Mouse (Mus musculus) embryonic facial prominence, embryonic 12.5 days (tissue): ENCODE data around the gene 2610028H24Rik. TPM values are rescaled to one million over a fixed set of nuclear protein-coding genes. Genes with fewer than 3 reads are reported as not detected.

Experiments used
- ATAC-seq: fragments of 200-750 bp; cut with Nextera tagmentation; 2 replicates; pipeline ENCODE4 v1.8.0; 2017; ENCODE audit not compliant: insufficient number of reproducible peaks, insufficient read depth, low FRiP score, low TSS enrichment
- H3K27ac ChIP-seq: fragments of 300-500 bp; sonication (generic); 2 replicates; pipeline ENCODE4 v1.5.1; 2016; ENCODE audit warnings: mild to moderate bottlenecking
- H3K27me3 ChIP-seq: fragments of 300-500 bp; sonication (generic); 2 replicates; pipeline ENCODE4 v1.6.1; 2016; ENCODE audit warnings: mild to moderate bottlenecking, moderate library complexity
- H3K36me3 ChIP-seq: fragments of 300-500 bp; sonication (generic); 2 replicates; pipeline ENCODE4 v1.6.1; 2016; ENCODE audit warnings: mild to moderate bottlenecking
- H3K4me1 ChIP-seq: fragments of 300-500 bp; sonication (generic); 2 replicates; pipeline ENCODE4 v1.6.1; 2016
- H3K4me2 ChIP-seq: fragments of 300-500 bp; sonication (generic); replicated peaks from 2 replicates; pipeline ENCODE4 v1.6.1; 2016; ENCODE audit warnings: mild to moderate bottlenecking, moderate library complexity
- H3K4me3 ChIP-seq: fragments of 300-500 bp; sonication (generic); 2 replicates; pipeline ENCODE4 v1.5.1; 2016; ENCODE audit warnings: mild to moderate bottlenecking
- H3K9ac ChIP-seq: fragments of 300-500 bp; sonication (generic); 2 replicates; pipeline ENCODE4 v1.6.1; 2016; ENCODE audit warnings: mild to moderate bottlenecking, moderate library complexity
- H3K9me3 ChIP-seq: fragments of 300-500 bp; sonication (generic); 2 replicates; pipeline ENCODE4 v1.6.1; 2016; ENCODE audit warnings: mild to moderate bottlenecking, moderate library complexity
- WGBS: fragments of 180-500 bp; shearing (Covaris S2); methylation state at CpG from one replicate; pipeline ENCODE4 v1.1.7; 2016; 5-methylcytosine and 5-hydroxymethylcytosine counted together
- polyA plus RNA-seq: library from polyadenylated mRNA; unstranded; fragments of >200 nt; fragmentation: Nextera tagmentation; extraction: Ambion mirVana; gene quantifications from 2 replicates; pipeline ENCODE4 v1.2.1, GENCODE M21; 2016

The 2610028H24Rik gene
- polyA plus RNA-seq, 1 experiment from 2014 or later = not detected

DNA sequence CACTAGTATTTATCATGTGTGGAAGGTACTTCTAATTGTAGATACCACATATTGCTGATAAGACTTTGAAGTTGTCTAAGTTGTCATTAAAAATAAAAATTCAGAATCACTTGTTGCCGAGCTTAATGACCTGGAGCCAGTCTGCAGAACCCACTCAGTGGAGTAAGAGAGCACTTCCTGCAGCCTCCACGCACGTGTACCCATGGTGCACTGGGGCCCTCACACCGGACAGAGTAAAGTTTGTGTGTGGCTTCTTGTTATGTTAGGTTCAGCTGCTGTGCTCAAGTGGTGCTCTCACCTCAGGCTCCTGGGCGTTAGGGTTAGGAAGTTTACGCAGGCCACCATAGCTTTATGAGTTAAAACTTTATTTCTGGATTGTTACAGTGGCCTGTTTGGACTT, 46.6 kb downstream of the 2610028H24Rik start:
- H3K4me3 ChIP-seq = no peak overlapping the region
- no peak for ATAC-seq
- no peaks in the 10 kb centered on the region for H3K4me1 ChIP-seq
- no peaks in the 10 kb centered on the region for H3K9me3 ChIP-seq
- H3K9ac ChIP-seq = no peak overlapping the region
- peaks cover 84% of the 10 kb centered on the region for H3K36me3 ChIP-seq
- 87% methylated on average over 6 of the region's 6 CpGs for WGBS
- no peak overlapping the region for H3K27ac ChIP-seq
- H3K27me3 ChIP-seq = no peaks in the 10 kb centered on the region
- H3K4me2 ChIP-seq = no peak overlapping the region

GRCm38 (mm10) chr10:76496366-76496765, 47.5 kb downstream of the 2610028H24Rik start:
- no peak for ATAC-seq
- 94% methylated on average over 7 of the region's 7 CpGs for WGBS
- no peaks in the 10 kb centered on the region for H3K9me3 ChIP-seq
- no peaks in the 10 kb centered on the region for H3K4me1 ChIP-seq
- H3K27me3 ChIP-seq = no peaks in the 10 kb centered on the region
- H3K27ac ChIP-seq = no peak overlapping the region
- no peak overlapping the region for H3K4me2 ChIP-seq
- H3K4me3 ChIP-seq = no peak overlapping the region
- H3K9ac ChIP-seq = no peak overlapping the region
- peaks cover 83% of the 10 kb centered on the region for H3K36me3 ChIP-seq

- Histone ChIP-seq H3K4me1 (no peaks in the 10 kb centered on the region), H3K9ac (no peak overlapping the region), H3K27me3 (no peaks in the 10 kb centered on the region), H3K36me3 (peaks cover 87% of the 10 kb centered on the region), H3K9me3 (no peaks in the 10 kb centered on the region), H3K4me3 (no peak overlapping the region), H3K4me2 (no peak overlapping the region), H3K27ac (no peak overlapping the region)
- 96% methylated on average over 4 of the region's 4 CpGs for WGBS
- no peak for ATAC-seq
These were observed 48.6 kb downstream of the 2610028H24Rik start for GRCm38 (mm10) chr10:76497522-76497921.

DNA sequence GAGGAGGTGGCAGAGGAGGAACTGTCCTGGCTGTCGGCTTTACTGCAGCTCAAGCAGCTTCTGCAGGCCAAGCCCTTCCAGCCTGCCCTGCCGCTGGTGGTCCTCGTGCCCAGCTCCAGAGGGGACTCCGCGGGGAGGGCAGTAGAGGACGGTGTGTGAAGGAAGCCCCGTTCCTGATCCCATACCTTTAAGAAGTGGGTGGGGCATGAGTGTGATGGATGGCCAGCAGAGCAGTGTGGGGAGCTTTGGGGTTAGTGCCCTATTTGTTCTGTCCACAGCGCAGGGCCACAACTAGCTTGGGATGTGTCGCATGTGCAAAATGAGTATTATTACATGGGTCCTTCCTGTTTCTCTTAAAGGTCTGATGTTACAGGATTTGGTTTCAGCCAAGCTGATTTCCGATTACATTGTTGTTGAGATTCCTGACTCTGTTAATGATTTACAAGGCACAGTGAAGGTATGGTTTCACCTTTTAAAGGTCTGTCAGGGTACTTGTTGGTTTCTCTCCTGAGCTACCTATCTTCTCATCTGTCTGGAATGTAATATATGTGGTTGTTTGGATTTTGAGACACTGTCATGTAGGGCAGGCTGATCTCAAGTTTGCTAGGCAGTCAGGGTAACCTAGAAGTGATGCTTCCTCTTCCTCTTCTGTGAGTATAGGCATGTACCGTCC, 55.5 kb downstream of the 2610028H24Rik start:
- H3K9ac ChIP-seq = no peak overlapping the region
- H3K4me2 ChIP-seq = no peak overlapping the region
- no peaks in the 10 kb centered on the region for H3K4me1 ChIP-seq
- H3K36me3 ChIP-seq = peaks cover 88% of the 10 kb centered on the region
- H3K4me3 ChIP-seq = no peak overlapping the region
- 88% methylated on average over 11 of the region's 11 CpGs for WGBS
- no peaks in the 10 kb centered on the region for H3K27me3 ChIP-seq
- H3K9me3 ChIP-seq = no peaks in the 10 kb centered on the region
- no peak overlapping the region for H3K27ac ChIP-seq
- no peak for ATAC-seq

- Histone ChIP-seq H3K9ac (no peak overlapping the region), H3K4me2 (no peak overlapping the region), H3K27ac (no peak overlapping the region), H3K4me3 (no peak overlapping the region), H3K36me3 (peaks cover 87% of the 10 kb centered on the region), H3K9me3 (no peaks in the 10 kb centered on the region), H3K27me3 (no peaks in the 10 kb centered on the region), H3K4me1 (no peaks in the 10 kb centered on the region)
- WGBS = 89% methylated on average over 7 of the region's 7 CpGs
- no peak for ATAC-seq
These were observed 57.0 kb downstream of the 2610028H24Rik start for GRCm38 (mm10) chr10:76505865-76506264.

Other genes with a start within 250 kb of the 2610028H24Rik start
- 69.4 and 75.0 TPM in 2 replicates for gene Prmt2, start 211.2 kb upstream of the 2610028H24Rik start, polyA plus RNA-seq
- 1.2 and 1.6 TPM in 2 replicates for gene S100b, start 195.2 kb upstream of the 2610028H24Rik start, polyA plus RNA-seq
- 12.5 and 14.9 TPM in 2 replicates for gene Dip2a, start 103.8 kb upstream of the 2610028H24Rik start, polyA plus RNA-seq
- not detected in 2 replicates for gene AC141477.1, start 8.6 kb upstream of the 2610028H24Rik start, polyA plus RNA-seq
- gene Pcnt, start 6.3 kb upstream of the 2610028H24Rik start, polyA plus RNA-seq = 17.7 and 18.1 TPM in 2 replicates
- 80.0 and 81.8 TPM in 2 replicates for gene Mcm3ap, start 19.8 kb downstream of the 2610028H24Rik start, polyA plus RNA-seq
- gene Ybey, start 20.0 kb downstream of the 2610028H24Rik start, polyA plus RNA-seq = 8.8 and 9.1 TPM in 2 replicates
- 38.6 and 38.8 TPM in 2 replicates for gene Lss, start 82.5 kb downstream of the 2610028H24Rik start, polyA plus RNA-seq
- not detected in 2 replicates for gene Spatc1l, start 113.2 kb downstream of the 2610028H24Rik start, polyA plus RNA-seq
- 0.09 TPM in 1 of 2 replicates, not detected in the other for gene Ftcd, start 126.6 kb downstream of the 2610028H24Rik start, polyA plus RNA-seq
- gene Col6a2, start 174.5 kb downstream of the 2610028H24Rik start, polyA plus RNA-seq = 90.7 and 109 TPM in 2 replicates